Comparison of ENCODE assay signal across 24 mouse cellular contexts in the genomic region with DNA sequence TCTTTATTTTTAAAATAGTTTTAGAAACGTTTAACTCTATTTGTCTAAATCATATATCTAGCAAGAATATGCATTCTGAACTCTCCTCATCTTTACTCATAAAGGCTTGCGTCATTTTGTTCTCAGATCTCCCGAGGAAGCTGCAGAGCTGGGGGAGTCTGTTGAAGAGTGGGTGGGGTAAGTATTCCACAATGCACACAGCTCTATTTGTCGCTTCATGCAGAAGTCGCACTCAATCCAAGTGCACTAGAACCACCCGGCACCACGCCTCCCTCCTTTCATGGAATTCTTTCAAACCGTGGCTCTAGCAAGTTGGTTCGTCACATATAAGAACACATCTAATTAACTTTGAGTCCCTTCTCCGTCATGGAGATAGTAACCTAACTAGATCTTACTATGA. TPM values are rescaled to one million over a fixed set of nuclear protein-coding genes. Genes with fewer than 3 reads are reported as not detected.
A peak's percentile ranks its signal among the peaks of the same experiment; 100 is the strongest.
DNase-seq lines count a peak whose midpoint lies in the region; ATAC-seq and TF ChIP-seq lines count a peak whose summit lies in the region.
"Had no signal": no experiment of that assay in that cellular context is flagged by ENCODE, and none has a peak within 500 bp of the region (broad histone marks: within the 10 kb centered on the region; RNA-seq: fewer than 3 reads in every experiment).

No protein-coding gene starts in this region.

- no peak overlapping the region for H3K4me2 ChIP-seq in stomach, postnatal 0 days (replicated peaks; ENCODE audit: low read depth)
- H3K4me2 ChIP-seq: heart, embryonic 12.5 days; kidney, embryonic 15.5 days; limb, embryonic 15.5 days; neural tube, embryonic 13.5 days had no signal

- TF ChIP-seq CTCF in stomach, postnatal 0 days (IDR thresholded peaks at IDR 0.05; ENCODE audit: low read depth) = no peak

- no peak overlapping the region for H3K4me3 ChIP-seq in stomach, postnatal 0 days (ENCODE audit: low read depth, low read length)
- H3K4me3 ChIP-seq: heart, embryonic 12.5 days; hindbrain, embryonic 10.5 days; kidney, embryonic 15.5 days; limb, embryonic 15.5 days; neural tube, embryonic 13.5 days had no signal

- 70% methylated on average over 10 of the region's 10 CpGs for WGBS in stomach, postnatal 0 days

- no peak for ATAC-seq in stomach, postnatal 0 days (ENCODE audit: low FRiP score, low TSS enrichment)
- ATAC-seq: forebrain, embryonic 14.5 days; hindbrain, embryonic 16.5 days; intestine, postnatal 0 days had no signal

- TF ChIP-seq EP300 in stomach, postnatal 0 days (optimal IDR thresholded peaks at IDR 0.05) = no peak

- DNase-seq in frontal cortex, postnatal 36 days (ENCODE audit: low spot score in 2 of 2) = peak; percentile 28 to 54
- DNase-seq in frontal cortex, postnatal 25 days (ENCODE audit: low spot score in 2 of 2) = no peak
- DNase-seq in lung, postnatal 25 days (ENCODE audit: low spot score) = peak; percentile 63
- DNase-seq in lung, postnatal 14 days = no peak
- DNase-seq in brain, adult 2 months (ENCODE audit: low read depth, low spot score) = peak; percentile 65
- peak; percentile 47 for DNase-seq in telencephalon, adult 2 months (ENCODE audit: low read depth, low spot score)
- no peak for DNase-seq in stomach, postnatal 0 days (ENCODE audit: low spot score)
- DNase-seq: adrenal gland, postnatal 25 days; cerebellum, adult 9-10 months; heart, postnatal 10 days; kidney, postnatal 36 days; layer of hippocampus, postnatal 36 days; midbrain, embryonic 14.5 days; thymus, postnatal 14 days had no signal

- H3K27ac ChIP-seq in stomach, postnatal 0 days (replicated peaks) = no peak overlapping the region
- H3K27ac ChIP-seq: hindbrain, embryonic 10.5 days; kidney, embryonic 15.5 days; limb, embryonic 15.5 days; liver, embryonic 14.5 days; neural tube, embryonic 13.5 days had no signal

- H3K9ac ChIP-seq in stomach, postnatal 0 days (ENCODE audit: low read length) = no peak overlapping the region
- H3K9ac ChIP-seq: heart, embryonic 12.5 days; kidney, embryonic 15.5 days; limb, embryonic 15.5 days; liver, embryonic 14.5 days; neural tube, embryonic 13.5 days had no signal

- no peaks in the 10 kb centered on the region for H3K36me3 ChIP-seq in stomach, postnatal 0 days (ENCODE audit: control insufficient read depth, insufficient read depth, low read length)
- H3K36me3 ChIP-seq: heart, embryonic 12.5 days; hindbrain, embryonic 10.5 days; kidney, embryonic 15.5 days; limb, embryonic 15.5 days had no signal

- no peaks in the 10 kb centered on the region for H3K27me3 ChIP-seq in stomach, postnatal 0 days (ENCODE audit: control insufficient read depth, insufficient read depth, low read length)
- H3K27me3 ChIP-seq: heart, embryonic 12.5 days; kidney, embryonic 15.5 days; limb, embryonic 15.5 days; megakaryocyte, embryonic 14.5 days; neural tube, embryonic 13.5 days had no signal

- no peaks in the 10 kb centered on the region for H3K9me3 ChIP-seq in stomach, postnatal 0 days (ENCODE audit: control insufficient read depth, low read length)
- H3K9me3 ChIP-seq: heart, embryonic 12.5 days; hindbrain, embryonic 10.5 days; kidney, embryonic 15.5 days; limb, embryonic 15.5 days; megakaryocyte, embryonic 14.5 days; neural tube, embryonic 13.5 days had no signal

- no peaks in the 10 kb centered on the region for H3K4me1 ChIP-seq in stomach, postnatal 0 days (replicated peaks; ENCODE audit: control insufficient read depth, insufficient read depth)

RNA-seq across cellular contexts. Expression of a gene that starts 45.8 kb away (rescaled TPM):
- 7.6 and 7.8 TPM in 2 replicates for polyA plus RNA-seq in stomach, postnatal 0 days (2015; fragmentation: Nextera tagmentation; extraction: Ambion mirVana)

RNA-seq across cellular contexts. Expression of a gene that starts 46.0 kb away (rescaled TPM):
- polyA plus RNA-seq in stomach, postnatal 0 days (2015; fragmentation: Nextera tagmentation; extraction: Ambion mirVana) = 40.7 and 42.3 TPM in 2 replicates

Comparison
In these comparisons a context has a peak if more than half of its experiments do, and no peak if none do; other contexts are left out.
1. DNase-seq: peak in frontal cortex, postnatal 36 days (2 of 2), lung, postnatal 25 days (single experiment), brain, adult 2 months (single experiment) and telencephalon, adult 2 months (single experiment); none in frontal cortex, postnatal 25 days (0 of 2), lung, postnatal 14 days (single experiment) and stomach, postnatal 0 days (single experiment).